Mouse (Mus musculus) brain, embryonic 14.5 days (tissue): ENCODE results near the gene Atp9a.
A peak's percentile ranks its signal among the peaks of the same experiment; 100 is the strongest.

Experiments
- CTCF ChIP-seq: fragments of 200-500 bp; IDR thresholded peaks from 2 replicates; pipeline ENCODE4 v1.5.1; 2012; ENCODE audit warnings: inconsistent platforms, mild to moderate bottlenecking, moderate library complexity, borderline replicate concordance; ENCODE audit not compliant: insufficient read depth, insufficient read length; ENCODE audit errors: extremely low read depth
- POLR2A ChIP-seq: fragments of 200-500 bp; IDR thresholded peaks from 2 replicates; pipeline ENCODE4 v1.6.1; 2012; ENCODE audit warnings: mild to moderate bottlenecking, inconsistent platforms, borderline replicate concordance; ENCODE audit not compliant: poor library complexity, insufficient read depth, insufficient read length, severe bottlenecking; ENCODE audit errors: extremely low read depth

DNA sequence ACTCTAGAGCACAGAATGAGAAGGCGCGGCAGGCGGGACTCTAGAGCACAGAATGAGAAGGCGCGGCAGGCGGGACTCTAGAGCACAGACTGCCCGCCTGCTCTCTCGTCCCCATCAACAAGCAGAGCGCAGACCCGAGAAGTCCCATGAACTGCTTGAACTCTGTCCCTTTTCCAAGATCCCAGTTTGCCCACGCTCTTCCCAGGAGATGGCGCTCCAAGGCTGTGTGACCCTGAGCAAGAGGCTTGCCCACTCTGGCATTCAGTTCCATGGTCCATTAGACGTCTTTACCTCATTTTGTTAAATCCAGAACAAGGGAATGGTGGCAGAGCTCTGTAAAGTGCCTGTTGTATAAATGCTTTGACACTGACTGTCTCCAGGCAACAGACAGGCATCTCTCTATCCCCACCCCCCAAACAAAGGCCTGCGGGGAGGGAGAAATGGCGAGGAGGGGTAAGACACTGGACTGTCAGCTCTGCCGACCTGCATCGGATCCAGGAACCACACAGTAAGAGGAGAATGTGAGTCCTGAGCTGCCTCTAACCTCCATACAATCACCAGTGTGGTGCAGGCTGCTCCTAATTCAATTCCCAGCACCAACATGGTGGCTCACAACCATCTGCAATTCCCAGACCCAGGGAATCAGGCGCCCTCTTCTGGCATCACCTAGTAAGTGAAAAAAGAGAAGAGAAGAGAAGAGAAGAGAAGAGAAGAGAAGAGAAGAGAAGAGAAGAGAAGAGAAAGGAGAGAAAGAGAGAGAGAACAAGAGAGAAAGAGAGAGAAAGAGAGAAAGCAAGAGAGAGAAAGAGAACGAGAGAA is 62.6 kb downstream of the Atp9a start:
- TF ChIP-seq CTCF = peak; percentile 34; the same call in 1 of the 2 replicates
- TF ChIP-seq POLR2A = no peak
